Mouse (Mus musculus): ENCODE measurements around the gene Gtf2i.
"Not testable (repeated sequence)": the region's sequence is repeated elsewhere in the genome, so short reads cannot be mapped to it uniquely, and the experiment has no call there.

The Gtf2i gene

GRCm38 (mm10) chr5:134314688-134315622, at the start of gene Gtf2i:
Gene Gtf2i (minus strand): TSS chr5:134314760.
- peak; percentile 94 for DNase-seq (ENCODE audit: low spot score)

- no peak for DNase-seq (ENCODE audit: low spot score)
Observed at GRCm38 (mm10) chr5:134359101-134359500, 44.5 kb upstream of the Gtf2i start.

- not testable (repeated sequence) for DNase-seq (ENCODE audit: low spot score)
Observed at GRCm38 (mm10) chr5:134355372-134355771, 40.8 kb upstream of the Gtf2i start.

GRCm38 (mm10) chr5:134353117-134353516, 38.6 kb upstream of the Gtf2i start:
- DNase-seq (ENCODE audit: low spot score) = no peak

GRCm38 (mm10) chr5:134352527-134353001, 38.0 kb upstream of the Gtf2i start:
- DNase-seq (ENCODE audit: low spot score) = peak; percentile 56

GRCm38 (mm10) chr5:134350660-134351059, 36.1 kb upstream of the Gtf2i start:
- peak; percentile 80 for DNase-seq (ENCODE audit: low spot score)

GRCm38 (mm10) chr5:134347066-134347465, 32.5 kb upstream of the Gtf2i start:
- no peak for DNase-seq (ENCODE audit: low spot score)

GRCm38 (mm10) chr5:134345449-134345848, 30.9 kb upstream of the Gtf2i start:
- peak; percentile 60 for DNase-seq (ENCODE audit: low spot score)

GRCm38 (mm10) chr5:134344076-134344475, 29.5 kb upstream of the Gtf2i start:
- no peak for DNase-seq (ENCODE audit: low spot score)

- not testable (repeated sequence) for DNase-seq (ENCODE audit: low spot score)
Observed at GRCm38 (mm10) chr5:134343530-134343929, 29.0 kb upstream of the Gtf2i start.

GRCm38 (mm10) chr5:134342503-134343205, 28.1 kb upstream of the Gtf2i start:
- DNase-seq (ENCODE audit: low spot score) = no peak

GRCm38 (mm10) chr5:134341721-134342120, 27.2 kb upstream of the Gtf2i start:
- DNase-seq (ENCODE audit: low spot score) = no peak

GRCm38 (mm10) chr5:134341321-134341720, 26.8 kb upstream of the Gtf2i start:
- peak; percentile 64 for DNase-seq (ENCODE audit: low spot score)

- DNase-seq (ENCODE audit: low spot score) = no peak
Observed at GRCm38 (mm10) chr5:134340101-134340522, 25.6 kb upstream of the Gtf2i start.

- not testable (repeated sequence) for DNase-seq (ENCODE audit: low spot score)
Observed at GRCm38 (mm10) chr5:134337012-134337411, 22.5 kb upstream of the Gtf2i start.

GRCm38 (mm10) chr5:134332743-134333142, 18.2 kb upstream of the Gtf2i start:
- DNase-seq (ENCODE audit: low spot score) = no peak

GRCm38 (mm10) chr5:134330082-134330481, 15.5 kb upstream of the Gtf2i start:
- no peak for DNase-seq (ENCODE audit: low spot score)

GRCm38 (mm10) chr5:134329311-134329710, 14.8 kb upstream of the Gtf2i start:
- no peak for DNase-seq (ENCODE audit: low spot score)

- no peak for DNase-seq (ENCODE audit: low spot score)
Observed at GRCm38 (mm10) chr5:134328482-134329001, 14.0 kb upstream of the Gtf2i start.

- DNase-seq (ENCODE audit: low spot score) = no peak
Observed at GRCm38 (mm10) chr5:134325856-134326566, 11.5 kb upstream of the Gtf2i start.

- no peak for DNase-seq (ENCODE audit: low spot score)
Observed at GRCm38 (mm10) chr5:134323869-134324268, 9.3 kb upstream of the Gtf2i start.

GRCm38 (mm10) chr5:134323311-134323710, 8.8 kb upstream of the Gtf2i start:
- no peak for DNase-seq (ENCODE audit: low spot score)
